Mouse (Mus musculus): ENCODE measurements around the gene Qrsl1.
"Not testable (repeated sequence)": the region's sequence is repeated elsewhere in the genome, so short reads cannot be mapped to it uniquely, and the experiment has no call there.

Qrsl1 gene

GRCm38 (mm10) chr10:43901578-43902194 lies at the start of gene Qrsl1, which contains the start of gene Rtn4ip1:
Gene Qrsl1, minus strand, starts transcription at chr10:43901745.
Gene Rtn4ip1, plus strand, starts transcription at chr10:43901807.
- in situ Hi-C loops (cut with MboI, MseI), result no loop called here

GRCm38 (mm10) chr10:43945435-43945834 lies 43.9 kb upstream of the Qrsl1 start:
- in situ Hi-C loops (cut with MboI, MseI), result no loop called here

GRCm38 (mm10) chr10:43943736-43944135 lies 42.2 kb upstream of the Qrsl1 start:
- in situ Hi-C loops (cut with MboI, MseI), result no loop called here

DNA sequence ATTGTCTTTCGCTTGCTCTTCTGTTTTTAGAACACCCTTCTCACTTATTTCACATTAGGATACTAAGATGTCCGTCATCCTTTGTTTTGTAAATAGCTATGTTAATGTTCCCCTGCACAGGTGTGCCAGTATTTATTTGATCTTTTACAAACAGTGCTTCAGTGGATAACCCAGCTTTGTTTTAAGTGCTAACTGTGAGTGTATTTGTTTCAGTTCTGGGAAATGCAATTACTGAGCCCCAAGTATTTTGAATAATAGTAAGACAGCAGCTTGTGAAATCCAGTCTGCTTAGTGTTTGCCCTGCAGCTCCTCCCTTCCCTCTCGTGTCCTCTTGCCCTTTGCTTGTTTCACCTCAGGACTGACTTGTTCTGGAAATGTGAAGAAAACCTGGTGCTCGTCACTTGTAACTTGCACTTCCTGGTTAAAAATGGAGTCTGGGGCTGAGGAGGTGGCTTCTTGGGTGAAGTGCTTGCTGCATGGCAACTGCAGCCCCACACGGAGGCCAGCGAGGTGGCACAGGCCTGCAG lies 37.7 kb upstream of the Qrsl1 start:
- in situ Hi-C loops (cut with MboI, MseI), result no loop called here

- in situ Hi-C loops (cut with MboI, MseI), result no loop called here
Measured at GRCm38 (mm10) chr10:43928596-43928995, 27.1 kb upstream of the Qrsl1 start.

GRCm38 (mm10) chr10:43927736-43928135 lies 26.2 kb upstream of the Qrsl1 start:
- in situ Hi-C loops (cut with MboI, MseI), result no loop called here

DNA sequence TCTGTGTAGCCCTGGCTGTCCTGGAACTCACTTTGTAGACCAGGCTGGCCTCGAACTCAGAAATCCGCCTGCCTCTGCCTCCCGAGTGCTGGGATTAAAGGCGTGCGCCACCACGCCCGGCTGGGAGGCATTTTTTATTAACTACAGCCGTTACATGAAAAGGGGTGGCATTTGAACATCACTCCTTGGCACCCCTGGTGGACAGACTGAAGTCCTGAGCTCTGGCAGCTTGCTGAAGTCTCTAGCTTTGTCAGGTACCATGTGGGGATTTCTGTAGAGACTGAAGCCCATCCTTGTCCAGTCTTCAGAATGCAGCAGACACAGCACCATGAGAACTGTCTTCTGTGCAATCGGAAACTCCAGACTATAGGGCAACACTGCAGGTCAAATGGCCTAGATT lies 24.2 kb upstream of the Qrsl1 start:
- in situ Hi-C loops (cut with MboI, MseI), result not testable (repeated sequence)

DNA sequence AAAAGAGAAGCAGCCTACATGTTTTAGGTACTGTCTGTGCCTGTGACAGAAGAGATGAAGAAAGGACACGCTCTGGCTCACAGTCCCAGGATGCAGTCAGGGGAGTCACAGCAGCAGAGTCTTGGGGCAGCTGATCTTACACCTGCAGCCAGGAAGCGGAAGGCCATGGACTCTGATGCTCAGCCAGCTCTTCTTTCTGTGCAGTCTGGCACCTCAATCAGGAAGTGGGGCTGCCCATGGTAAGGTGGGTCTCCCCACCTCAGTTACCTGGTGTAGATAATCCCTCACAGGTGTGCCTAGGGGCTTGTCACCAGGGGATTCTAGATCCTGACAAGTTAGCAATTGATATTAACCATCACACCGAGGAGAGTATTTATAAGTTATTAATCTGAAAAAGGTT lies 21.6 kb upstream of the Qrsl1 start:
- in situ Hi-C loops (cut with MboI, MseI), result no loop called here

- in situ Hi-C loops (cut with MboI, MseI), result loop anchor here (5.0 kb wide), 1 partner anchor 342 kb away; the partner anchor contains the start of gene Cd24a
Measured at GRCm38 (mm10) chr10:43918696-43919608, 17.4 kb upstream of the Qrsl1 start.

DNA sequence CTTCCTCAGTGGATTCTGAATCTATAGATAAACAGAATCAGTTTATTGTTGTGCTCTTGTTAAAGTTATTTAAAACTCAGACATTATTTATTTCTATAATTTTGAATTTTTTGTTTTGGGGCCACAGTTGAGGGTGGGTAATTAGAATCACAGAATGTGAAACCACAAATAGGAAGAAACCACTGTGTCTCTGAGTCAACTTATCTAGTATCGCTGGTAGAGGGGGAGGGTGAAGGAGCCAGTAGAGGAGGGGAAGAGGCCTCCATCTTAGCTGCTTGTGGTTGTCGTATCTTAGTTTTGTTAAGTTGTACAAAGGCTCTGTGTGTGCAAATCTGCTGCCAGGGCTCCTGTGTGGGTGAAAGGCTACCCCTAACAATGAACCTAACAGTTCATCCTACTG lies 15.2 kb upstream of the Qrsl1 start:
- in situ Hi-C loops (cut with MboI, MseI), result loop anchor here (5.0 kb wide), 1 partner anchor 339 kb away; the partner anchor contains the start of gene Cd24a

DNA sequence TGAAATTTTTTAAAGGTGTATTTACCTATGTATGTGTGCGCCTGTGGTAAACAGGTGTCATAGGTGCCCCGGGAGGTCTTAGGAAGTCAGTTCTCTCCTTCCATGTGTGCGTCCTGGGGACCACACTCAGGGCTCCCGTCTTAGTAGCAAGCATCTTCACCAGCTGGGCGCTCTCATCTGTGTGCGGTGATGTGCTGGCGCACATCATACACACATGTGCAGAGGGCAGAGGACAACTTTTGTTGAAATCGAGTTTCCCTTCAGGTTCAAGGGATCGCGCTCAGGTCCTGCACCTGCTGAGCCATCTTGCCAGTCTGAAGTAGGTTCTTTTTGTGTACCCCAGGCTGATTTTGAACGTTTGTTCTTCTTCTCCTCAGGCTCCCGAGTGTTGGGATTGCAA lies 14.6 kb upstream of the Qrsl1 start:
- in situ Hi-C loops (cut with MboI, MseI), result loop anchor here (5.0 kb wide), 1 partner anchor 339 kb away; the partner anchor contains the start of gene Cd24a

DNA sequence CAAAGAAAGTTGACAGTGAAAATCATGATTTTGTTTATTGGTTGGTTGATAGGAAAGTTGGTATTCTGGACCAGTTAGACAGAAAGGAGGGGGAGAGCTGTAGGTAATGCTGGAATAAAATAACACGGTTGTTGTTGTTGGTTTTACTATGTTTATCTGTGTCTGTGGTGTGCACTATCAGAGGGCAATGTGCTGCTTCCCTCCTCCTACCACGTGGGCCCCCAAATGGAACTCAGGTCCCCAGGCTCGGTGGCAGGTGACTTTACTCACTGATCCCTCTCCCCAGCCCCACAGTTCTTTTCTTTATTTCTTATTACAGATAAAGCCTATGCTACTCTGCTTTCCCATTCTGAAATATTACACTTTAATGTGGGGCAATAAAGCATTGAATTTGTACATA lies 10.7 kb upstream of the Qrsl1 start:
- in situ Hi-C loops (cut with MboI, MseI), result no loop called here

DNA sequence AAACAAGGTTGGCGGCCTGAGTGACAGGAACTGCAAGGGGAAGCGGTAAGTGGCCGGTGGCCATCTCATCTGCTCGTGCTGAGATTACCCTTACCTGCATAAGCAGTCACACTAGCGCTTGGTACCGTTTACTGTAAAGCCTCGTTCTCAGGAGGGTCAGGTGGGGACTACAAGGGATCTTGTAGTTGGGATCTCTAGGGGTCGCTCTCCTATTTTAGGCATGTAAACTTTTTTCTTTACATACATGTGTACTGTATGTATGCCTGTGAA lies 9.3 kb upstream of the Qrsl1 start:
- in situ Hi-C loops (cut with MboI, MseI), result no loop called here

DNA sequence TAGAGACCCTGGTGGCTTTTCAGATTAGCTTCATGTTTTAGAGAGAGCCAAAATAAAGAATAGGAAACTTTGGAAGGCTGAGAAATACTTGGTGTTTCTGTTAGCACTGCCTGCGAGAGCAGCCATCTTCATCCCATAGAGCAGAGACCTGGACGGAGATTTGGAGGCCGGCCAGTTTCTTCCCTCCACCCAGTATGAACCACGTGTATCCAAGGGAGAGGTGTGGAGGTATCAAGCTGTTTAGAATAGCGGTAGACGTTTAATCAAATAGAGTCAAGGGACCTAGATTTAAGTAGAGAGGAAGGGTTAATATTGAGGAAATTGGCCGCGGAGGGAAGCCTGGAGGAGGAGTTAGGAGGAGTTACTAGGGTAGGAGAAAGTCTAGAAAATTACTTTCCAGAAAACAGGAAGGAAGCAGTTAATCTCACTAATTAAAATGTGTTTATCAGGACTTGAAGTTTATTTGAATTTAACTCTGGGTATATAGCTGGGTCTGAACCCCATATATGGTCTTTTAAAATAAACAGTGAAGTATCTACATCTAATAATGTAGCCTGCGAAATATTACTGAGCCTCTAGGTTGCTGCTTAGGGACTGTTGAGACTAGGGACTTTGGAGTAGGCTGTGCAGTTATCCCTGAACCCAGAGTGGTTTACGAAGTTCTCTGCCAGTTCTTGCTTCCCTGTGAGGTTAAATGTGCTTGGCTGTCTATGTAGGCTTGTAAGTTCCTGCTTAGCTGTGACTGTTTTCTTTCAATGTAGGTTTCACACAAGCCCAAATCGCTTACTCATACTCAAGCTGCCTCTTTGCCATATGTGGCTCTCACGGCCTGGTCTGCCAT lies 8.7 kb upstream of the Qrsl1 start:
- in situ Hi-C loops (cut with MboI, MseI), result no loop called here

- in situ Hi-C loops (cut with MboI, MseI), result no loop called here
Measured at GRCm38 (mm10) chr10:43904569-43904968, 3.0 kb upstream of the Qrsl1 start.

GRCm38 (mm10) chr10:43900883-43901570 lies 518 bp downstream of the Qrsl1 start:
- in situ Hi-C loops (cut with MboI, MseI), result no loop called here

- in situ Hi-C loops (cut with MboI, MseI), result no loop called here
Measured at GRCm38 (mm10) chr10:43898276-43898675, 3.3 kb downstream of the Qrsl1 start.

DNA sequence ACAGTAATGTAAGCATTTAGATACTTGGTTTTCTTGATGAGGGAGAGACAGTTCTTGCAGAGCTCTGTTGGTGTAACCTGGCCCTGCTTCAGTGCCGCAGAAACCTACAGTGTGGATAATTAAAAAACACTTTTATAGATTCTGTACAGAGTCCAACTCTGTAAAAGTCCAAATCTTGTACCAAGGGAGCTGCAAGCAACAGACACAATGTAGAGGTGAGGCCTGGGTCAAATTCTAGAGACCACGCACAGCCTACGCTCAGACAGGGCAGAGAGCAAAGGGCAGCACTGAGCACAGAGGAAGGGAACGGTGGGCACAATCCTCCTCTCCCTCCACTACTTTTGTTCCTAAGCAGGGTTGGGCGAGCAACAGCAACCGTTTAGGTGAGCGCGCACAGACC lies 5.5 kb downstream of the Qrsl1 start:
- in situ Hi-C loops (cut with MboI, MseI), result no loop called here

DNA sequence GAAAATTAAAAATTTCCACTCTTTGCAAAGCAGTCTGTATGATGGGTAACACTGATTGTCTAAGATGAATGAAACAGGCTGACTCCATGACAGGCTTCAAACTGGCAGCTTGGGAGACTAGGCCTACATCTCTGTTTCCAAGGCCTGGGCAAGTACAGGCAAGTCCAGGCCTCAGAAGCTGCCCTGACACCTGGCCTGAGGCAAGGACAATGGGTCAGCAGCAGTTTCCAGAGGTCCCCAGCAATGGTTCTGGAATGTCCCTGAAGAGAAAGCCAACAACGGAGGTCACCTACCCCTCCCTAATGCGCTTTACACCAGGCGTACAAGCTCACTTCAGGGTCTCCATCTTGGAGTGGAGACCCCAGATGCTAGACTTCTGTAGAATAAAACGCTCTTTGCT lies 8.6 kb downstream of the Qrsl1 start:
- in situ Hi-C loops (cut with MboI, MseI), result no loop called here

GRCm38 (mm10) chr10:43888976-43889375 lies 12.6 kb downstream of the Qrsl1 start:
- in situ Hi-C loops (cut with MboI, MseI), result no loop called here

GRCm38 (mm10) chr10:43887676-43888075 lies 13.9 kb downstream of the Qrsl1 start:
- in situ Hi-C loops (cut with MboI, MseI), result no loop called here
